Mouse (Mus musculus) frontal cortex, adult 2 months (tissue): ENCODE data around the gene Zfp523. TPM values are rescaled to one million over a fixed set of nuclear protein-coding genes. Genes with fewer than 3 reads are reported as not detected.

Experiments used
- DNase-seq, 2 experiments: peaks; one replicate each; pipeline ENCODE4 v3.0.0; 2022; ENCODE audit warnings: low spot score in 1 of 2; ENCODE audit errors: extremely low spot score in 1 of 2
- polyA plus RNA-seq: library from polyadenylated mRNA; depleted of rRNA; stranded (reverse); fragments of >200 nt; gene quantifications from 2 replicates; pipeline ENCODE4 v1.2.3, GENCODE M21; 2012; rRNA removed

Zfp523 gene
- polyA plus RNA-seq, 1 experiment: 135 TPM

DNA sequence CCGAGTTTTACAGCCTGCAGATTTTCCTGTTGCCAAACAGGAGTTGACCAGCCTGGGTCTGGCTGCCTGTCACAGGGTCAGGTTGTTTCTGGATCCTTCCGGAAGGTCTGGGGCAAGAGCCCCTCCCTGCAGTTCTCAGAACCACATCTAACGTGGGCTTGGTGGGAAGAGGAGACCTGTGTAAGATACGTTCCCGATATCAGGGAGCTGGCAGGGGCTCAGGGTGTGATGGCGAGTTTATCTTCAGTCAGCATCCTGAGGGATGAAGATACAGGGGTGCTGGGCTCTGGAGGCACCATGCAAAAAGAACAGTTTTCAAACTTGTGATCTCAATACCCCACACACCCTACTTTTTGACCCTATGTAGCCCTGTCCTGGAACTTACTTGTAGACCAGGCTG lies 60.9 kb downstream of the Zfp523 start:
- no peak for DNase-seq

DNA sequence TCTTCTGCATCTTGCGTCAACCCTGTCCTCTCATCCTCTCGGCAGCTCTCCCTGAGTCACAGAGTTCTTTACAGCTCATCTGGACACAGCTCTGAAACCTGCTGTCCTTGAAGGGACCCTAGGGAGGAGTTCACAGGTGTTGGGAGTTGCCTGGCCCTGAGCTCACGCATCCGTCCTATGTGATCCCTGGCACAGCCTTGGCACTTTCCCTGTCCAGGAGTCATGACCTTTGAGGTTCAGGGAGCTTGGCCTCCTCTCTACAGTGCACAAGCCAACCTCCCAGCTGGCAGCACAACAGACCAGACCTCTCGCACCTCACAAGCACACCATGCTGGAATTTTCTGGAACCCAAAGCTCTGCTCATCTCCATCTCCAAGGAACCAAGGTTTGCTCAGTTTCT lies 63.9 kb downstream of the Zfp523 start:
- DNase-seq: no peak

DNA sequence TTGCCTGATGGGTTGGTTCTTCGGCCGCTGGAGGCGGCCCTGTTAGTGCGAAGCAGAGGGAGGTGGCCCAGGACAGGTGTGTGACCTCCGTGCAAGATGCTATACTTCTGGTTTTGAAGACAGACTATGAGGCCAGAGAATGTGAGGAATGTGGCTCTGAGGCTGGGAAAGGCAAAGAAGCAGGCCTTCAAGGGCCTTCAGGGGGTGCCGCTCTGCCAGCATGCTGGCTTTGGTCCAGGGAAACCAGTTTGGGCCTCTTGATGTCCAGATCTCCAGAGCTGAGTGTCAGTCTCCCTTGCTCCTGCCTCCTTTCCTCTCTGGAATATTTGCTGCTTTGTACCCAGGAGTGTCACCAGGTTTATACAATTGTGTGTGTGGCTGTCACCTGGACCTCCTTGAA lies 65.4 kb downstream of the Zfp523 start:
- no peak for DNase-seq

DNA sequence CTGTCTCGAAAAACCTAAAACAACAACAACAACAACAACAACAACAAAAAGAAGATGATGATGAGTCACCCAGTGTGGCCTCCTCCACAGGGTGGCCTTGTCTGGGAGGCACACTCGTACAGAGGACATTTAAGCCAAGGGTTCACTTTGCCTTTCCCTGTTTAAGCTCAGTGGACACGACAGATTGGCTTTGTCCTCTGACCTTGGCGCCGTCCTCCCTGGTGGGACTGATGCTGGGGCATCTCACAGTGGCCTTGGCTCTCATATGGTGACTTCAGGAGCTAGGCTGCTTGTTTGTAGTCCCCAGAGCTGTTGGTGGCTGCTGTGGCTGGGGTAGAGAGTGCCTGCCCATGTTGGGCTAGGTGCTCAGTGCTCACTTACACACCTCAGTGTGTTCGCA lies 67.3 kb downstream of the Zfp523 start:
- no peak for DNase-seq

DNA sequence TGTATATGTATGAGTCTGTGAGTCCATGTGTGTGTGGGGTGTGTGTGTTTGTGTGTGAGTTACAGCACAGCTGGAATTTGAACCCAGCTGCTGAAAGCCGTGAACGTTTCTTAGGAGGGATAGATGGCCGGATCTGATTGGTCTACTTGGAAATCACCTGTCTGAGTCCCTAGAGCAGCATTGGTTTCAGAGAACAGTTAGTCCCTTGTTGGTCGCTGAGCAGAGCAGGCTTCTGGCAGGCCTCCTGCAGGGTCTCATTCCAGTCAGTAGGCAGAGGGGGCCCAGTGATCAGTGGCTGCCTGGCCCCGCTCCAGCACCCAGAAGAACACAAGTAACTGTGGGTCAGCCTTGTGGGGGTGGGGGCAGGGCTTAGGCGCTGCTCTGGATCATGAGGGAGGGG lies 67.8 kb downstream of the Zfp523 start:
- DNase-seq: no peak

DNA sequence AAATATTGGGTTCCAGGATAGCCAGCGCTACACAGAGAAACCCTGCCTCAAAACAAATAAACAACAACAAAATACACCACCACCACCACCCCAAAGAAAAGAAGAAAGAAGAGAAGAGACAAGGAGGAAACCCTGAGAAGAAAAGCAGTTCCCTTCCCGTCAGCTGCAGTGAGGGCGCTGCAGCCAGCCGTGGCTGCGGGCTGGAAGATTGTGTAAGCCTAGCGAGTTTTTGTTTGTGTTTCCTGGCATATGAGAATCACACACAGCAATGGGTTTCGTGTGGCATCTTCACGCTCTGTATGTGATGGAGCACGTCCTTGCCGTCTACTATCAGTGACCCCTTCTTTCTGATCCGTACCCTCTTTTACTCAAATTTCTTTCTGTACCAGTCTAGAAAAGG lies 69.7 kb downstream of the Zfp523 start:
- no peak for DNase-seq

DNA sequence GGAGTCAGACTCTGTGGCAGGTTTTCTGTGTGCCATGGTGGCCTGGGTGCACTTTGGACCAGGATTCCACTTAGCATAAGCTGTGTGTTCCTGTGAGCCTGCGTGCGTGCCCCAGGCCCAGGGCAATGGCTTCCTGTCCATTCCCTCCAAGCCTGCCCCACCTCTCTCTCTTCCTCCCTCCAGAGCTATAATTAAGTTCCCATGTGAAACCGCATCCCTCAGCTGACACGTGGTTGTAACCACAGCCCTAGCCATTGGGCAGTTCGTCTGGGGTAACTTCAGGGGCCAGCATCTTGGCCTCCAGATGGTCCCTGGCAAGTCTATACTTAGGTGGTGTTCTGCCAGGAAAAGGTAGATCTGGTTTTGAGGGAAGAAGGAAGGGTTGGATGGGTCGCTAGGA lies 70.7 kb downstream of the Zfp523 start:
- no peak for DNase-seq

DNA sequence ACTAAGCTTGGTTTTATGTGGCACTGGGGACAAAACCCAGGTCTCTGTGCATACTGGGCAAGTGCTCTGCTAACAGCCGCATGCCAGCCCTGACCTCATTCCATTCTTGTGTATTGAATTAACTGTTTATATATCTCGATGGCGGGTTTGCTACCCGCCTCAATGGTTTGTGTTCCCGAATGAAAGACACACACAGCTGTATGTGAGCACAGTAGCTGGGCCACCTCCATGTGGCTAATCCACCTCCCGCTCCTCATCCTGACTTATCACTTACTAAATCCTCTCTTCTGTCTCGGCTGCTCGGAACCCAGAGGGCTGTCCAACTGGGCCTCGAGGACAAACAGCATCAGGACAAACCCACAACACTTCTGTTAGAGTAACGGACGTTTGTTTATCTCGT lies 72.1 kb downstream of the Zfp523 start:
- DNase-seq: no peak

DNA sequence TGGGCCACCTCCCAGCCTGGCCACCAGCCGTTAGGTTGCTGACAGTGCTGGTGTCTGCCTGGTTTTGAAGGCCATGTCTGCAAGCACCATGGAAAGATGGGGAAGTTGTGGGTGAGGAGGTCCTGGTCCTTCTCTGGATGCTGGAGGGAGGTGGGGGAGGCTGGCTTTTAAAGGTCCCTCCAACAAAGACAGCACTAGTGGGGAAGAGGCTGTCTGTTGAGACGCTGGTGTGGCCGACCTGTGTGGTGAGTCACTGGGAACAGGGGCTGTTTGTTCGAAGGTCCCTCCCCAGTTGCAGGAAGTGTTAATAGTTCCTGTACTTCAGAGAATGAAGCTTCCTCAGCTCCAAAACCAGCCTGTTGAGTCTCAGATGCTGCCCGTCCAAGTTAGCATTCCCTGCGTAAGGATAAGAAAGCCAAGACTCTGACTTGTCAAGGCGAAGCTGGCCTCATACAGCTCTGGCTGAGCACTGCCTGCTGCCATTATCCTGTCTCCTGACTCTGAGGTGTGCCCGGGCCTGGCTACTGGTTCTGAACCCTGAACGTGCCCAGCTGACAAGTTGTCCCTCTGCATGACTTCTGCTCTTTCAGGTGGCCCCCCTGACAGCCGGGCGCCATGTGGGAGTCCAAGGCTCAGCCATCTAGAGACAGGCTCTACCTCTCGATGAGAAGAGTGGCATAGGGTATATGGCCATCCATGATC lies 74.8 kb downstream of the Zfp523 start:
- DNase-seq: no peak

DNA sequence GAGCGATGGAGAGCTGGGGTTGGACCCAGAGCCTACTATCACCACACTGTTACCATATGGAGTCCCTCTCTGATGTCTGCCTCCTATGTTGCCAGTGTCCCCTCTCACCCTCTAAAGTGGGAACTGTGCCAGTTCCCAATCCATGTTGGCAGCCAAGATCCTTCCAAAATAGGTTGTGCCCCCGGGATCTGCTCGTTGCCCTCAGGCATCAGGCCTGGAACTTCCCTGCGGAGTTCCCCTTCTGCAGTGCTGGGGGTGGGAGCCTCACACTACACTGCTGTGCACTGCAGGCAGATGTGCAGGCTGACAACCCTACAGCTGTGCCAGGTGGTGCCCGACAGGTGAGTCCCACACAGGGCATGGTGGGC lies 75.3 kb downstream of the Zfp523 start:
- no peak for DNase-seq

DNA sequence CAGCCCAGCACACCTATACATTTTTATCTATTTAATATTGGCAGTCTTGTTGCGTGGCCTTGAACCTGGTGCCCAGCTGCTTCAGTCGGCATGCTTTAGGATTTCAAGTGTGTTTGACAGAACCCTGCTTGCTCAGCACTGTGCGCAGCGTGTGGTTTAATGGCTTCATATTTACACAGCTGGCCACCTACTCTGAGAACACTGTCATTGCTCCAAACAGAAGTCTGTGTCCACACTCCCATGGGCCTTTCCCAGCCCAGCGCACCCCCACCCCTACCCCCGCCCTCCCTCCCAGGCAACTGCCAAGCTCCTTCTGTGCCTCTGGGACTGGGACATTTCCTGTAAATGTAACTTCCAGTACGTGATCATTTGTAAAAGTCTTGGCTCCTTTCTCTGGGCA lies 76.3 kb downstream of the Zfp523 start:
- no peak for DNase-seq

DNA sequence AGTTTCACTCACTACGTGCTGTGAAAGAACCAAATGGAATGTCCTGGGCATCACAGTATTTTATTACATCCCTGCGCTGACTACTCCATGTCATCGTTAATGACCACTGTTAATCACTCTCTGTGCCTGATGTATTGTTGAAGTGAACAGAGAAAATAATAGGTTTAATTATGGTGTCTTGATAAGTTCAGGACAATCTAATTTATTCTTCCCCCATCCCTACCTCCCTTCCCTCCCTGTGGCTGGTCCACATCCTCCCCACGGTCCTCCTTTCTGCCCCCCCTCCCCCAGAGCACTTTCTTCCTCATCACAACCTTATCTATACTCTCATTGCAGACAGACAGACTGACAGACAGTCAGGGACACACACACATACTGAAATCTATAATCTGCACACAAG lies 77.9 kb downstream of the Zfp523 start:
- DNase-seq: no peak

Other genes starting within 250 kb of the Zfp523 start
- 0.55 and 1.0 TPM in 2 replicates for gene Tcp11, start 96.5 kb upstream of the Zfp523 start, polyA plus RNA-seq
- 2.5 TPM in 2 replicates for gene Scube3, start 35.0 kb upstream of the Zfp523 start, polyA plus RNA-seq
- 5.6 and 5.9 TPM in 2 replicates for gene Def6, start 30.6 kb downstream of the Zfp523 start, polyA plus RNA-seq
- gene Ppard, start 55.6 kb downstream of the Zfp523 start, polyA plus RNA-seq: 21.2 and 22.9 TPM in 2 replicates
- gene Fance, start 136.4 kb downstream of the Zfp523 start, polyA plus RNA-seq: 16.9 and 18.7 TPM in 2 replicates
- 771 and 790 TPM in 2 replicates for gene Rpl10a, start 151.3 kb downstream of the Zfp523 start, polyA plus RNA-seq
- 2.5 and 2.9 TPM in 2 replicates for gene Tead3, start 173.7 kb downstream of the Zfp523 start, polyA plus RNA-seq
- 0.19 TPM in 1 of 2 replicates, not detected in the other for gene Tulp1, start 188.1 kb downstream of the Zfp523 start, polyA plus RNA-seq